Comparison of ENCODE assay signal across 12 mouse cellular contexts in the genomic region with DNA sequence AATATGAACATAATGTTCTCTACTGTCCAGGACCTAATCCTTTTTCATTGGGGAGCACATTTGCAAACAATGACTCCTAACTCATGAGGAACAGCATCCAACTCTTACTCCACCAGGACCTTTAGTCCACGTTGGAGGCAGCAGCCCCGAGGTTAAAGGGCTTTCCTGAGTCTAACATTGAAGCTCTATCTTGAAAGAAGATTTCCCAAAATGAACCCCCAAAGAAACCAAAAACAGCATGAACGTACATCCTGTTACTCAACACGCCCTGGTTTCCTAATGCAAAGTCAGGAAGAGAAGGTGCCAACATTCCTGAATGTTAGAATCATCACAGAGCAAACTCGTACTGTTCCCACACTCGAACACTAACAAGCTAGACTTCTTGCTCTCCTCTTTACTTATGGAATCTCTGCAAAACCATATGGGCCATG.
A peak's percentile ranks its signal among the peaks of the same experiment; 100 is the strongest.
DNase-seq lines count a peak whose midpoint lies in the region; ATAC-seq lines count a peak whose summit lies in the region.
"Had no signal": no experiment of that assay in that cellular context is flagged by ENCODE, and none has a peak within 500 bp of the region (broad histone marks: within the 10 kb centered on the region; RNA-seq: fewer than 3 reads in every experiment).

No protein-coding gene starts in this region.

- DNase-seq in heart, adult 9 months (ENCODE audit: low spot score in 2 of 2), result peak; percentile 34 to 49
- DNase-seq in urinary bladder, postnatal 25 days (ENCODE audit: low spot score), result peak; percentile 8
- no peak for DNase-seq in urinary bladder, postnatal 4 days (ENCODE audit: low spot score in 2 of 2)
- peak; percentile 36 to 38 for DNase-seq in heart, postnatal 10 days
- peak; percentile 10 to 45 for DNase-seq in urinary bladder, postnatal 36 days (ENCODE audit: low spot score in 2 of 2)
- DNase-seq in frontal cortex, postnatal 36 days (ENCODE audit: low spot score in 2 of 2), result no peak
- DNase-seq: cerebellum, adult 11-12 months; layer of hippocampus, adult 9-11 months; retina, postnatal 1 day had no signal

- no peaks in the 10 kb centered on the region for H3K9me3 ChIP-seq in heart, embryonic 11.5 days (replicated peaks; ENCODE audit: control insufficient read depth, low read length)
- H3K9me3 ChIP-seq: intestine, embryonic 15.5 days had no signal

- no peak overlapping the region for H3K4me2 ChIP-seq in heart, embryonic 11.5 days
- H3K4me2 ChIP-seq: intestine, embryonic 15.5 days had no signal

- ATAC-seq in heart, embryonic 11.5 days (replicated peaks; ENCODE audit: insufficient number of reproducible peaks, low FRiP score, low TSS enrichment), result no peak
- ATAC-seq in megakaryocyte, adult 5-6 weeks (ENCODE audit: poor library complexity, severe bottlenecking), result no peak
- ATAC-seq: intestine, embryonic 15.5 days had no signal

- H3K27me3 ChIP-seq in heart, embryonic 11.5 days (ENCODE audit: control insufficient read depth, insufficient read depth, low read length), result no peaks in the 10 kb centered on the region
- H3K27me3 ChIP-seq: intestine, embryonic 15.5 days had no signal

- intact Hi-C loops in heart, postnatal 10 days (cut with DNase I), result no loop called here

- WGBS in heart, embryonic 11.5 days (ENCODE audit: insufficient replicate concordance), result 60% methylated on average over 6 of the region's 6 CpGs

- no peak overlapping the region for H3K4me3 ChIP-seq in heart, embryonic 11.5 days (ENCODE audit: low read depth, low read length)
- H3K4me3 ChIP-seq: intestine, embryonic 15.5 days had no signal

- no peak overlapping the region for H3K27ac ChIP-seq in heart, embryonic 11.5 days (ENCODE audit: low read depth, low read length)
- H3K27ac ChIP-seq: intestine, embryonic 15.5 days had no signal

- no peak overlapping the region for H3K9ac ChIP-seq in heart, embryonic 11.5 days (ENCODE audit: low read depth, low read length)
- H3K9ac ChIP-seq: intestine, embryonic 15.5 days had no signal

- H3K4me1 ChIP-seq in heart, embryonic 11.5 days (ENCODE audit: control insufficient read depth, insufficient read depth, low read length), result no peaks in the 10 kb centered on the region
- H3K4me1 ChIP-seq: intestine, embryonic 15.5 days had no signal

- no peaks in the 10 kb centered on the region for H3K36me3 ChIP-seq in heart, embryonic 11.5 days (ENCODE audit: control insufficient read depth, insufficient read depth, low read length)
- H3K36me3 ChIP-seq: intestine, embryonic 15.5 days had no signal

Comparison
In these comparisons a context has a peak if more than half of its experiments do, and no peak if none do; other contexts are left out.
1. DNase-seq: peak in heart, adult 9 months (2 of 2), urinary bladder, postnatal 25 days (single experiment), heart, postnatal 10 days (2 of 2) and urinary bladder, postnatal 36 days (2 of 2); none in urinary bladder, postnatal 4 days (0 of 2) and frontal cortex, postnatal 36 days (0 of 2).